Mouse (Mus musculus) thymus, postnatal 36 days (tissue): ENCODE measurements around the gene Ap1b1.

ENCODE experiments used
- DNase-seq, 2 experiments: peaks; one replicate each; pipeline ENCODE4 v3.0.0; 2022; ENCODE audit warnings: mixed read lengths in 2 of 2

Gene Ap1b1

DNA sequence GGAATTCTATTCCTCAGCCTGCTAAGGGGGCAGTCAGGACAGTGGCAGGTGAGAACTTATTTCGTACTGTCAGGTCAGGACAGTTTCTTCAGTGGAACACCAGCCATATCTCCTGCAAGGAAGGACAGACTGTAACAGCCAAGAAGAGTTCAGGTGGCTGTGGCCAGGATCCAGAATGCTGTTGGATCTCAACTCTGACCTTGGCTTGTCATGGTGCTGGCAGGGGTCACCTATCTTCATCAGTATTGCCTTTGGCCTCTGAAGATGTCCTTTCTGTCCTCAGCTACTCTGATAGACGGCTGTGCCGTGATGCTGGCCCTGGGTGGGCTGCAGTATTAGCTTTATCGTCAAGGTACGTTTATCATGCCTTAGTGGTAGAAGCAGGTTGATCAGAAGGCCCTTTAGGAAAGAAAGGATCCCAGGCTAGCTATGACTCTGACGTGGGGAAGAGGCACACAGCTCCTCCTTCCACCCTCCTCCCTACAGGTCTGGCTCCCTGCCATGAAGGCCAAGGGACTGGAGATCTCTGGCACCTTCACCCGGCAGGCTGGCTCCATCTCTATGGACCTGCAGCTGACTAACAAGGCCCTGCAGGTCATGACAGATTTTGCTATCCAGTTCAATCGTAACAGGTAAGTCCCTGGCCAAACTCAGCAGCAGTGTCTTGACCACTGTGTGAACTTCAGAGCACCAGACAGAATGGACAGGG is 50.7 kb downstream of the Ap1b1 start:
- DNase-seq = no peak

DNA sequence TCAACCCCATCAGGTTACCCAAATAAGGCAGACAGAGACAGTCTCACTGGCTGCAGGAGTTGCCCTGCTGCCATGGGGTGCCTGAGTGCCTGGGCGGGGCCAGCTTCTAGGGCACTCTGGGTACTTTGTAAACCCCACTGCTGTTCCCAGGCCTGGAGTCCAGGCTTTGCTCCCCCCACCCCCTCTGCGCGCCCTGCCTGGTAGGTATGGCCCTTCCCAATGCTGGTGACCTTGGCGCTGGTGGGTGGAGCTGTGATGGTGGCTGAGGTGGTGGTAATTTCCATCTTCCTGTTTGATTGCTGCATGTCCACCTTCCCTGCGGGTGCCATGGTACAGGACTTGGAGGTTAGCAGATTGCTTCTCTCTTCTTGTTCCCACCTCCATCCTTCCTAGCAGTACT is 54.0 kb downstream of the Ap1b1 start:
- no peak for DNase-seq

DNA sequence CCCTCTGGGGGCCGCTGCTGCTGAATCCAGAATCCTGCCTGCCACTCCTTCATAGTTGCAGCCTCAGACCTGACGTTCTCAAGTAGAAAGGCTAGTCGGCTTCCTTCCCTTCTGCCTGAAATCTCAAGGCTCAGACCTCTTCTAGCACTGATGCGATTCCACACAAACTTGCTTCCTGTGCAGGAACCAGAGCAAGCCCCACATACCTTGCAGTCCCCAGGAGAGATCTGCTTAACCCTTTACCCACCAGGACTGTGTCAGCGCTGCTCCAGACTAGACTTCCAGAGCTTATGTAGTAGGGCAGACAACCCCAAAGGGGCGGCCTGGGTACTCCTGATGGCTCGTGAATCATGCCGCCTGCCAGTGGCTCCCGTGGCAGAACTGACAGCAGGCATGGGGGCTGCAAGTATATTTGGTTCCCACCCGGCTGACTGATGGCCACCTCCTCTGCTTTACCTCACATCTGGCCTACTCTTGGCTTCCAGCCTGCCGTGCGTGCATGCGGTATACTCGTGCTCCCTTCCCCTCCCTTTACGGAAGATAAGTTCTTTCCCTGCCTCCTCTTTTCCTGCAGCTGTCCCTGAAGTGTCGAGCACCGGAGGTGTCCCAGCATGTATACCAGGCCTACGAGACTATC is 54.6 kb downstream of the Ap1b1 start:
- no peak for DNase-seq

DNA sequence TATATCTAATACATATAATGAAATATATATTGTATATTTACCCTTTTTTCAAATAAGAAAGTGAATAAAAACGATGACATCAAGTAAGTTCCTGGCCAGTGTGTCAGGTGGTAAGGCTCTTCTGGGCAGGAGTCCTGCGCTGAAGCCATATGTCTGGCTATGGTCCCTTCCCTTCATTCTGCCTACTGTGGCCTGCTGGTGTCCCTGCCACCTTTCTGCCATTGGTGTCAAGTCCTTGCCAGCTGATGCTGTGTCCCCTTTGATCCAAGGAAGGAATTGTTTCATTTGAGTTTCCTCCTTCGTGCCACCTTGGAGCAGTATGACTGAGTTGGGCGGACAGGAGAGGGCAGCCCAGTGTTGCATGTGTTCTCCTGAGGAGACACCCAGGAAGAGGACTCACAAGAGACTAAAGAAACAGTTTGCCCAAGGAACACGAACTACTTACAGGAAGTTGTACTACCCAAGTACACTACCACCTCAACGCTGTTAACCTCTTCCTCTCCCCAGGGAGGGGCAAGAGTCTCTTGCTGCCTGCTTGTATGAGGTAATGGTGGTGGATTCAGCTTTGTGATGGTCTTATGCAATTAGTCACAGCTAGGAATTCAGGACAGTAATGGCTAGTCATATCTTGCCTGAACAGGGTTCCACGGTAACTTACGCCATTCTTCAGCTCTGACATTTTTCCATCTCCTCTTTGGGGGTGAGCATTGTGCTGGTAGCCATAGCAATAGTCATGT is 56.2 kb downstream of the Ap1b1 start:
- no peak for DNase-seq

DNA sequence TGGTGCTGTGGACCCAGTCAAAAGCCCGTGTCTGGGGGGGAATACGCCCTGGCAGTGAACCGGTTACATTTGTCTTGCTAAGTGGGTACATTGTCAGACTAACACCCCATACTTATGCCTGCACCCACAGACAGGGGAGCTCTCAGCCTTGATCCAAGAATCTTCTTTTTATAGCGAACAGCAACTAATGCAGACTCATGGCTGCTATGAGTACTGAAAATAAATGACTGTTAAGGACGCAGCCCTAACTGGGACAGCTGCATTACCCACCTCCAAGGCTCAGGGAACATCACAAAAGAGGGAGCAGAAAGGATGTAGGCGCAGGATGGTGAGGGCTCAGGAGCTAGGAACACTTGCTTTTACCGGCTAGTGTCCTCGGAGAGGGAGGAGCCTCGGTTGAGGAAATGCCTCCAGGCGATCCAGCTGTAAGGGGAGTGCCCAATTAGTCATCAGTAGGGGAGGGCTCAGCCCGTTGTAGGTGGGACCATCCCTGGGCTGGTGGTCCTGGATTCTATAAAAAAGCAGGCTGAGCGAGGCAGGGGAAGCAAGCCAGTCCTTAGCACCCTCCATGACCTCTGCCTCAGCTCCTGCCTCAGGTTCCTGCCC is 59.8 kb downstream of the Ap1b1 start:
- no peak for DNase-seq

DNA sequence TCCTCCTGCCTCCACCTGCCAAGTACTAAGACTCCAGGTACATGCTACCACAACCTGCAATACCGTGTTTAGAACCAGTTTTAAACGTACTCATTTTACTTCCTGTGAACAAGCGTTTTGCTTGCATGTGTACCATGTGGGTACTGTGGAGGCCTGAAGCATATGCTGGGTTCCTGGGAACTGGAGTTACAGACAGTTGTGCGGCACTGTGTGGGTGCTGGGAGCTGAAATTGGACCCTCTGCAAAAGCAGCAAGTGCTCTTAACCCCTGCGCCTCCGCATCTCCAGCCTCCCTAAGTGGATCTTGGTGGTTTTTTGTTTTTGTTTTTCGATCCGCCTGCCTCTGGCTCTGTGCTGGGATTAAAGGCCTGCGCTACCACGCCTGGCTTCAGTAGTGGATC is 65.0 kb downstream of the Ap1b1 start:
- DNase-seq = no peak

DNA sequence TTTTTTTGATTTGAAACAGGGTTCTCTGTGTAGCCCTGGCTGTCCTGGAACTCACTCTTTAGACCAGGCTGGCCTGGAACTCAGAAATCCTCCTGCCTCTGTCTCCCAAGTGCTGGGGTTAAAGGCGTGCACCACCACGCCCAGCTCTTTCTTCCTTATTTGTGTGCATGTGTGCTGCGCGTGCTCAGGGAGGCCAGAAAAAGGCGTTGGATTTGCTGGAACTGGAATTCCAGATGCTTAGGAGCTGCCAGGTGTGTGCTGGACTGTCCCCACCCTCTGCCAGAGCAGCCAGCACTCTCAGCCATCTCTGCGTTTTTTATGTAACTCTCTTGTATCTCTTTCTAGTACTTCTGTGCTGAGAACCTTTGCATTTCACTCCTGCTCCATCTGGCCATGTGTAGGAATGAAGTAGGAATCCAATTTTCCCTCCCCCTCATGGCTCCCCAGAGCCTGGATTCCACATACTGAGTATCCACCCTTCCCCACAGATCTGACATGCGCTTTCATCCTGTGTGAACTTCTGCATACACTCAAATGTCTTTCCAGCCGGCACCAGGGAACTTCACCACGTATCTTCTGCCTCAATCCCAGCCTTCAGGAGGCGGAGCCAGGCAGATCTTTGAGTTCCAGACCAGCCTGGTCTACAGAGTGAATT is 65.7 kb downstream of the Ap1b1 start:
- DNase-seq = no peak

DNA sequence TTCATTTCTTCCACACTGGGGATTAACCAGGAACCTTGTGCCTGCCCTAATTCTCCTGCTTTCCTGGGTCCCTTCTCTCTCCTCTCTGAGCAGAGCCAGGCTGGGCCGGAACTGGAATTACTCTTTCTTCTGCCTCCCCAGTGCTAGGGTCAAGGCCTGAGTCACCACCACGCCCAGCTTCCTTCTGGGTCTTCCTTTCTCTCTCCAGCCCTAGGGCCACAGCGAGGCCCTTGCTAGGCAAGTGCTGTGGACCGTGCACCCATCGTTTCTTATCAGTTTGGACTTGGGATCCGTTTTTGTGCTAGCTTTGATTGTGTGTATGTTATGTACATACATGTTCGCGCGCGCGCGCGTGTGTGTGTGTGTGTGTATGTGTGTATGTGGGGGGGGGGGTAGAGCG is 67.5 kb downstream of the Ap1b1 start:
- DNase-seq = no peak

DNA sequence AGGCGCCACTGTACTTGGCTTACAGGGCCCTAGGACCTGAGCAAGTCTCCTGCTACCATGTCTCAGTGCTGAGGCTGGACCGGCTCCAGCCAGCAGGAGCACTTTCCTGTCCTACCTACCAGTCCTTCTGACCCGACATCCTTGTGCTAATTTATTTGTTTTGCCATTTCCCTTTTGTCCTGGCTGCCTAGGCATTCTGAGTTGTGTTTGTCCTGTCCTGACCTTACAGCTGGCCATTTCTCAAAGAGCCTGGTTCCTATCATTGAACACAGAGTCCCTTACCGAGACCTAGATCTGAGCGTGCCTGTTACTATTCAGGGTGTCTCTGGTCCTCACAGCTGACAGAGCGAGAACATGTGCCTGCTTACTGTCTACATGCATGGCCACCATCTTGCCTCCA is 68.2 kb downstream of the Ap1b1 start:
- DNase-seq = no peak

DNA sequence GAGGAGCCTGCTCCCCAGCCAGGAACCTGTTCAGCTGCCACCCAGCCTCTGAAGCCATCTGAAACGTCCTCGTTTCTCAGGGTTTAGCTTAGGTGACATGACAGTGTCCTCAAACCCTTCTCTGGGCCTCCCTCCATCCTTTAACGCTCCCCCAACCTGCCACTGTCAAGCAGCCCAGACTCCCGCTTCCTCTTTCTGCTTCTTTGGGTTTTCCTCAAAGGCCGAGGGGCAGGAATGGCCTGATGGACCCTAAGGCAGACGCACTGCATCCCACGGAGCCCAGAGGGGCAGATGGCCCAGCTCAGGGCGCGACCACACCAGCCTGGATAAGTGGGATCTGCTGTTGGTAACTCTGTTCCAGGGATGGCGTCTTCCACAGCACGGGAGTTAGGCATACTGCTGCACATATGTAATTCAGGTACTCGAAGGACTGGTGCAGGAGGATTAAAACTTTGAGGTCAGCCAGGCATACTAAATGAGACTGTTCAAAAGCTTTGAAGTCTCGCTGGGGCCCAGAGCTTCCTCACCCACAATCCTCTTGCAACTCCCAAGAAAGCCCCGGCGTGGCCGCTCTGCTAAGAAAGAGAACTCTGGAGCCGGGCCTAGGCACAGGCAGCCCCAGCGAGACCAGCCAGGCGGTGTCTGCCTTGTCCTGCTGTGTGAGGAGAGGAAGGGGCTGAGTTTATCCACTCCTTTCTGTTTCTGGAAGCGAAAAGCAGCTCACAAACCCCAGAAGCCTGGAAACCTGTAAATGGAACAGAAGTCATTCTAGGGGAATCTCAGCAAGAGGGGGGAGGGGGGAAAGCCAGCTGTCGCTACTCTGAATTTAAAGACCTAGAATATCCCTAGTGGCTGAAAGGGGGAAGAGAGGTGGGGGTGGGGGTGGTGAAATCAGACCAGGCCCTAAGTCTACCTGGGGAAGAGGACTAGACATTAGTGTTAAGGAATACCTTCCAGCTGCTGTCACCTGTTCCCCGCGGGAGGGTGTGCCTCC is 69.6 kb downstream of the Ap1b1 start:
- no peak for DNase-seq

DNA sequence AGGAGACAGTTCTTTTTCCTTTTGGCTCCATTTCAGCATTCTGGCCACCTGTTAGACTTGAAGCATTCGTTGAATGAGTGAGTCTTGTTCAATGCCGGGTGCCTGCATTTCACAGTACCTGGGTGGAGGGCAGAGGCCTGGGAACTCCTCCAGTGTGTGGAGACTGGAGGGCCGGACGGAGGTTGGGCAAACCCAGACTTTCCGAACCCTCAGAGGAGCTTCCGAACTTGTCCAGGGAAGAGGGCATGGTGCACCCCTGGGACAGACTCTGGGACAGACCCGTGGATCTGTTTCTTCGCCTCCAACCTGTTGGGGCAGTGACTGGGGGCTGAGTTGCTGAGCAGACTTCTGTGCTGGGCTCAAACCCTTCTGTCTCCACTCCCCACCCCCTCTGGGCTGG is 70.4 kb downstream of the Ap1b1 start:
- DNase-seq = no peak

DNA sequence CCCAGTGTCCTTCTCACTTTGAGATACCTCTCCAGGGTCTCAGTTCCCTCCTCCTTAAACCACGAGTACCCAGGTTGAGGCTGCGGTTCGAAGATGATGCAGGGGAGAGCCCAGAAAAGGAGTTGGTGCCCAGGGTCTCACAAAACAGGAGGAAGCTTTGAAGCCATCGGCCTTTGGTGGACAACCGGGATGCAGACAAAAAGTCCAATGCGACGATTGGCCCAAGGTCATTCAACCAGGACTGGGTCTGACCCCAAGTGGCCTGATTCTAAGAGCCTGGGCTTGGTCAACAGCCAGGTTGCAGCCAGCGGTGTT is 70.9 kb downstream of the Ap1b1 start:
- DNase-seq = no peak

DNA sequence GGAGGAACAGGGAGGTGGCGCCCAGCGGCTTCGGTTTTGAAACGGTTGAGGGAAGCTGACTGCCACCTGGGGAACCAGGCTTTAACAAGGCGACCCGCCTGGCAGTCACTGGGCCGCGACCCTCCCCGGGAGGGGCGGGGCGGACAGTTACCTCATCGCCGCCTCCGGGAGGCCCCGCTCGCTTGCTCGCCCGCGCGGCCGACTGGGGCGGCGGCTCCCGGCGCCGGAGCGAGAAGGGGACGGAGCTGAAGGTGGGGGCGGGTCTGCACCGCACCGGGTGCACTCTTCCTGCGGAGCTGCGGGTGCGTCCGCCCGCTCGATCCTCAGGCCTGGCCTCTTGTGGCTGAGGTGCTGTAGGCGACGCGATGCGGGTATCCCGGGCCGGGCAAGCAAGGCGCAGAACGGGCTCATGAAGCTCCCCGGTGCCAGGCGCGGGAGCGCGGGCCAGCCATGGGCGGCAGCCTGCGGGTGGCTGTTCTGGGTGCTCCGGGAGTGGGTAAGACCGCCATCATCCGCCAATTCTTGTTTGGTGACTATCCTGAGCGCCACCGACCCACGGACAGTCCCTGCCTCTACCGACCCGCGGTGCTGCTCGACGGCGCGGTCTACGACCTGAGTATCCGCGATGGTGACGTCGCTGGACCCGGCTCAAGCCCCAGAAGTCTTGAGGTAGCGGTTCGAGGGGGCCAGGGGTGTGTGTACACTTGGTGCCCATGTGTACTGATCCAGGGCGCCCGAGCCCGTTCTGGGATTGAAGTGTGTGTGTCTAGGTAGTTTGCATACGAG is 71.4 kb downstream of the Ap1b1 start, which contains the start of gene Rasl10a:
TSS of gene Rasl10a (plus strand) at position 273 of the 786 bp plus-strand sequence.
- peak; percentile 45 to 65 for DNase-seq

DNA sequence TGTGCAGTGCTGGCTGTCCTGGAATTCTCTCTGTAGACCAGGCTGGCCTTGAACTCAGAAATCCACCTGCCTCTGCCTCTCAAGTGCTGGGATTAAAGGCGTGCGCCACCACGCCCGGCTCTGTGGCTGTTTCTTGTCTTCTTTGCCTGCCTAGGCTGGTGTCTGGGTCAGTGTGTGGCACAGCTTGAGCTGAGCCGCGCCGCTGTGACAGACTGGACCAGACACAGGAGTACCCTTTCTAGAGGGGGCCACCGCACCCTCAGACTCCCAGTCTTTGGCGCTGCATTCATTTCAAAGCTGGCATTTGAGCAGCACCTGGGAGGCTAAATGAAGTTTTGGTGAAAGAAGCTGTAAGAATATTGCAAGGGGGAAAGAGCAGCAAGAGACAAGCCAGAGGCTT is 72.2 kb downstream of the Ap1b1 start:
- no peak for DNase-seq

DNA sequence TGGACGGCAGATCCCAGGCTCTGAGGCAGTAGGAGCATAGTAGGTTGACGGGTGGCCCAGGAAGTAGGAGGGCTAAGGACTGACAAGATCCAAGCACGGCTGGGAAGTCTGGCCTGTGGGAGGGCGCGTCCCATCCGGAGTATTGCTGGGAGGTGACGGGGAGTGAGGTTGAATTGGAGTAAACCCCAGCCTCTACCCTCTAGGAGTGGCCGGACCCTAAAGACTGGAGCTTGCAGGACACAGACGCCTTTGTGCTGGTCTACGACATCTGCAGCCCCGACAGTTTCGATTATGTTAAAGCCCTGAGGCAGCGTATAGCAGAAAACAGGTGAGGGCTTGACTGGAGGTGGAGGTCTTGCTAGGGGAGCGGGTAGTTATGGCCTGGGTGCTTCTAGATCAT is 72.6 kb downstream of the Ap1b1 start:
- DNase-seq = no peak

DNA sequence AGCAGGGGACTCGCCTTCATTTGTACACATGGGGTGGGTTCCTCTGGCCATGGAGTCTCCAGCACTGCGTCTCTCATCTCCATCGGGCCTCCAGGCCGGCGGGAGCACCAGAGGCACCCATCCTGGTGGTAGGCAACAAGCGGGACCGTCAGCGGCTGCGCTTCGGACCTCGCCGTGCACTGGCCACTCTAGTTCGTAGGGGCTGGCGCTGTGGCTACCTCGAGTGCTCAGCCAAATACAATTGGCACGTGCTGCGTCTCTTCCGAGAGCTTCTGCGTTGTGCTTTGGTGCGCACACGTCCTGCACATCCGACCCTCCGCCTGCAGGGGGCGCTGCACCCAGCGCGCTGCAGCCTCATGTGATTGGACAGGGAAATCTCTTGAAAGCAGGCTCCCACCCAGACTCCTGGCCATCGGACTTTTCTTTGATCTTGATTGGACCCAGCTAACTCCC is 73.1 kb downstream of the Ap1b1 start:
- DNase-seq = peak in 1 of 2 experiments; percentile 30

DNA sequence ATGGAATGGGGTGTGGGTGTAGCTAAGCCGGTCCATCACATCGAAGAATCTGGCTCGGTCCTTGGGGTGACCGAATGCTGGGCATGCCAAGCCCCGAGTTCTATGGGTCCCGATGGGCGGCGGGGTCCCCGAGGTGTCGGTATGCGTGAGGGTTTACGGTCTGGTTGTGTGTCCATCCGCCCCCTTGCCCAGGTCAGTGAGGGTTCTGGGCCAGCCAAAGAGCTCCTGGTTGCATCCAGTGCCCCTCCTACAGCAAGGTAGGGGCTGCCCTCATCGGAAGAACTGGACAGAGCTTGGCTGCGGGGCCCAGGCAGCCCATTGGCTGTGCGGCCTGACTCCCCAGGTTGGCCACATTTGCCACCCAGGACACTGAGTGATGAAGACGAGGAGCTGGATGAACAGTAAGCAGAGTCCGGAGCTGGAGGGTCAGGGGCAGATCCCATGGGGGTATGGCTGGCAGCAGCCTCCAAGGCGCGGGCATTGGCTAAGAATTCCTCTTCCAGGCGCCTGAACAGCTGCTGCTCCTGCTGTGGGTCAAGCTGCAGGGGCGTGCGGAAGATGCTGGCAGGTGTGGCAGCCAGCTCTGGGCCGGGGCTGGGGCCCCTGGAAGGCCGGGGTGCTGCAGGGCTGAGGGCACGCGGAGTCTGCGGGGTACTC is 74.3 kb downstream of the Ap1b1 start:
- DNase-seq = no peak

DNA sequence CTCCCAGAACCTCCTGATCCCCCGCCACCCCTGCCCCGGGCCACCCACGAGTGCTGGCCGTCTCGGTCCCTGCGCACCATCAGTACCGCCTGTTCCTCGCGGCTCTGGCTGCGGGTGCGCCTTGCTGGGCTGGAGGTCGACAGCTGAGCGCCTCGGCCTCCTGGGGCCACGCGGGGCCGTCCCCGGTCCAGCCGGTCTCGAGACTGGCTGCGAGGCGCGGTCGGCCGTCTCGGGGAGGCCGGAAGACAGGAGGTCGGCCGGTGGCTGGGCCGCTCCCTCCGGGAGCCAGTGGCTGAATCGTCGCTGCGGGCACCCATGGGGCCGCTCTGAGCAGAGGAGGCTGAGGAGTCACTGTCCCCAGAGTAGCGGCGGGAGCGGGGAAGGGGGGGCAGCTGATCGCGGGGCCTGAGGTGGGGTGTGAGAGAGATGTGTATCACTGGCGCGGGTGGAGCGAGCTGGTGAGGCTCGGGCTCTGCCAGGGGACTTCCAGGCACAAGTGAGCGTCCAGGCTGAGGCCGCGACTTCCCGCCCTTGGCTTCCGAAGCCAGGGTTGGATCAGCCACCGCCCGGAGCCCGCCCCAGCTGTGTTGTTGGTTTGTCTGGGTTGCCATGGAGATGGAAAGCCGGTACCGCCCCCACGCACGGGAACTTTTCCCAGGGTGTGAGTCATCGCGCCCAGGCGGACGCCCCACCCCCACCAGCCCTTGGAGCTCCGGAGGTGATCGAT is 75.0 kb downstream of the Ap1b1 start:
- DNase-seq = peak; percentile 43 to 63

DNA sequence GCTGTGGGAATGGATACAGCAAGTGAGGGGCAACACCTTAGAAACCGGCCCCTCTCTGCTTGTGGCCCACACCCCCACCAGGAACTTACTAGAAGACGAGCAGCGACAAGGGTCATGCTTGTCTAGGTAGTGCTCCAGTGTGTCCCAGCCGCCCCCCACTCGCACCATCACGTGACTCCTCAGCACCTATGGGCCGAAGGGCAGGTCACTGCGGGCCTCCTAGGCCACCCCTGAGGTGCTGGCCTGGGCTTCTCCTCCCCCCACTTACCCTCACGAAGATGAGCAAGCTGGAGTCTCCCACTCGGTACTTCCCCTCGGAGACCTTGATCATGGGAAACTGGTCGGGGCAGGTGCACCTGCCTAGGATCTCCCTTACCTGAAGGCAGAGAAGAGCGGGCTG is 75.7 kb downstream of the Ap1b1 start:
- no peak for DNase-seq
